Mouse (Mus musculus): ENCODE measurements at regions not wholly inside any gene's neighbourhood (a gene's known extent, or its start where the extent isn't known, plus 50 kb on each side); places are given as distances from the start of the nearest gene placed in this dataset.

GRCm38 (mm10) chr6:14207509-14207908, 336.2 kb upstream of the 2610001J05Rik start:
- H3K4me3 ChIP-seq (ENCODE audit: insufficient read depth, low read depth, low read length) = no peak overlapping the region
- H3K27me3 ChIP-seq (replicated peaks; ENCODE audit: control insufficient read depth, insufficient read depth, low read length) = no peaks in the 10 kb centered on the region
- H3K36me3 ChIP-seq (ENCODE audit: control insufficient read depth, insufficient read depth, low read length) = no peaks in the 10 kb centered on the region
- TF ChIP-seq POLR2A (IDR thresholded peaks at IDR 0.05; ENCODE audit: low read depth, low read length) (no peak), CTCF (conservative IDR thresholded peaks at IDR 0.05; ENCODE audit: insufficient read depth, insufficient read length, low read depth, low read length) (peak; percentile 72)
- WGBS = 5% methylated on average over 2 of the region's 2 CpGs
- peak; percentile 39 for DNase-seq
- no peaks in the 10 kb centered on the region for H3K4me1 ChIP-seq (ENCODE audit: control insufficient read depth, insufficient read depth, low read length)
- H3K27ac ChIP-seq (ENCODE audit: insufficient read depth, low read depth, low read length) = no peak overlapping the region

GRCm38 (mm10) chr6:14197107-14197506, 325.8 kb upstream of the 2610001J05Rik start:
- TF ChIP-seq POLR2A (IDR thresholded peaks at IDR 0.05; ENCODE audit: low read depth, low read length) = no peak
- no peak for TF ChIP-seq CTCF (conservative IDR thresholded peaks at IDR 0.05; ENCODE audit: insufficient read depth, insufficient read length, low read depth, low read length)
- Histone ChIP-seq H3K4me3 (ENCODE audit: insufficient read depth, low read depth, low read length) (no peak overlapping the region), H3K36me3 (ENCODE audit: control insufficient read depth, insufficient read depth, low read length) (no peaks in the 10 kb centered on the region), H3K4me1 (ENCODE audit: control insufficient read depth, insufficient read depth, low read length) (no peaks in the 10 kb centered on the region), H3K27ac (ENCODE audit: insufficient read depth, low read depth, low read length) (no peak overlapping the region), H3K27me3 (replicated peaks; ENCODE audit: control insufficient read depth, insufficient read depth, low read length) (no peaks in the 10 kb centered on the region)
- no peak for DNase-seq
- WGBS = 40% methylated on average over 3 of the region's 3 CpGs

- WGBS = 84% methylated on average over 5 of the region's 5 CpGs
Measured at GRCm38 (mm10) chr6:14195351-14195750, 324.0 kb upstream of the 2610001J05Rik start.

GRCm38 (mm10) chr6:14191387-14192023, 320.2 kb upstream of the 2610001J05Rik start:
- H3K4me1 ChIP-seq (ENCODE audit: control insufficient read depth, insufficient read depth, low read length) = no peaks in the 10 kb centered on the region
- WGBS = 81% methylated on average over 4 of the region's 4 CpGs
- H3K36me3 ChIP-seq (ENCODE audit: control insufficient read depth, insufficient read depth, low read length) = no peaks in the 10 kb centered on the region
- no peak overlapping the region for H3K27ac ChIP-seq (ENCODE audit: insufficient read depth, low read depth, low read length)
- H3K4me3 ChIP-seq (ENCODE audit: insufficient read depth, low read depth, low read length) = no peak overlapping the region
- TF ChIP-seq CTCF (conservative IDR thresholded peaks at IDR 0.05; ENCODE audit: insufficient read depth, insufficient read length, low read depth, low read length) (no peak), POLR2A (IDR thresholded peaks at IDR 0.05; ENCODE audit: low read depth, low read length) (no peak)
- no peaks in the 10 kb centered on the region for H3K27me3 ChIP-seq (replicated peaks; ENCODE audit: control insufficient read depth, insufficient read depth, low read length)
- DNase-seq = no peak

More at GRCm38 (mm10) chr6:14195351-14195750, 324.0 kb upstream of the 2610001J05Rik start:
- TF ChIP-seq CTCF (conservative IDR thresholded peaks at IDR 0.05; ENCODE audit: insufficient read depth, insufficient read length, low read depth, low read length) (no peak), POLR2A (IDR thresholded peaks at IDR 0.05; ENCODE audit: low read depth, low read length) (no peak)
- Histone ChIP-seq H3K27ac (ENCODE audit: insufficient read depth, low read depth, low read length) (no peak overlapping the region), H3K27me3 (replicated peaks; ENCODE audit: control insufficient read depth, insufficient read depth, low read length) (no peaks in the 10 kb centered on the region), H3K36me3 (ENCODE audit: control insufficient read depth, insufficient read depth, low read length) (no peaks in the 10 kb centered on the region), H3K4me3 (ENCODE audit: insufficient read depth, low read depth, low read length) (no peak overlapping the region), H3K4me1 (ENCODE audit: control insufficient read depth, insufficient read depth, low read length) (no peaks in the 10 kb centered on the region)
- no peak for DNase-seq

- TF ChIP-seq CTCF (conservative IDR thresholded peaks at IDR 0.05; ENCODE audit: insufficient read depth, insufficient read length, low read depth, low read length) (no peak), POLR2A (IDR thresholded peaks at IDR 0.05; ENCODE audit: low read depth, low read length) (no peak)
- 64% methylated on average over 2 of the region's 2 CpGs for WGBS
- no peak overlapping the region for H3K27ac ChIP-seq (ENCODE audit: insufficient read depth, low read depth, low read length)
- DNase-seq = no peak
- H3K4me3 ChIP-seq (ENCODE audit: insufficient read depth, low read depth, low read length) = no peak overlapping the region
- H3K36me3 ChIP-seq (ENCODE audit: control insufficient read depth, insufficient read depth, low read length) = no peaks in the 10 kb centered on the region
- no peaks in the 10 kb centered on the region; the same call in 1 of the 2 replicates for H3K27me3 ChIP-seq (replicated peaks; ENCODE audit: control insufficient read depth, insufficient read depth, low read length)
- no peaks in the 10 kb centered on the region for H3K4me1 ChIP-seq (ENCODE audit: control insufficient read depth, insufficient read depth, low read length)
Measured at GRCm38 (mm10) chr6:14185921-14186420, 314.7 kb upstream of the 2610001J05Rik start.

GRCm38 (mm10) chr6:14147370-14147769, 276.1 kb upstream of the 2610001J05Rik start:
- no peak for DNase-seq
- Histone ChIP-seq H3K27me3 (replicated peaks; ENCODE audit: control insufficient read depth, insufficient read depth, low read length) (no peaks in the 10 kb centered on the region), H3K4me3 (ENCODE audit: insufficient read depth, low read depth, low read length) (no peak overlapping the region), H3K4me1 (ENCODE audit: control insufficient read depth, insufficient read depth, low read length) (no peaks in the 10 kb centered on the region), H3K36me3 (ENCODE audit: control insufficient read depth, insufficient read depth, low read length) (no peaks in the 10 kb centered on the region), H3K27ac (ENCODE audit: insufficient read depth, low read depth, low read length) (no peak overlapping the region)
- no peak for TF ChIP-seq CTCF (conservative IDR thresholded peaks at IDR 0.05; ENCODE audit: insufficient read depth, insufficient read length, low read depth, low read length)
- TF ChIP-seq POLR2A (IDR thresholded peaks at IDR 0.05; ENCODE audit: low read depth, low read length) = no peak

GRCm38 (mm10) chr6:14146394-14146793, 275.1 kb upstream of the 2610001J05Rik start:
- 74% methylated on average over 4 of the region's 4 CpGs for WGBS
- TF ChIP-seq CTCF (conservative IDR thresholded peaks at IDR 0.05; ENCODE audit: insufficient read depth, insufficient read length, low read depth, low read length) = no peak
- no peak for TF ChIP-seq POLR2A (IDR thresholded peaks at IDR 0.05; ENCODE audit: low read depth, low read length)
- Histone ChIP-seq H3K36me3 (ENCODE audit: control insufficient read depth, insufficient read depth, low read length) (no peaks in the 10 kb centered on the region), H3K4me1 (ENCODE audit: control insufficient read depth, insufficient read depth, low read length) (no peaks in the 10 kb centered on the region), H3K27ac (ENCODE audit: insufficient read depth, low read depth, low read length) (no peak overlapping the region), H3K4me3 (ENCODE audit: insufficient read depth, low read depth, low read length) (no peak overlapping the region), H3K27me3 (replicated peaks; ENCODE audit: control insufficient read depth, insufficient read depth, low read length) (no peaks in the 10 kb centered on the region)
- DNase-seq = no peak

Measured in kidney, adult 2 months (tissue).